Mouse (Mus musculus) kidney, embryonic 16.5 days (tissue): ENCODE measurements around the gene Olfr318. TPM values are rescaled to one million over a fixed set of nuclear protein-coding genes. Genes with fewer than 3 reads are reported as not detected.
"Not testable (repeated sequence)": the region's sequence is repeated elsewhere in the genome, so short reads cannot be mapped to it uniquely, and the experiment has no call there.

Experiments
- ATAC-seq: fragments of 200-750 bp; cut with Nextera tagmentation; 2 replicates; pipeline ENCODE4 v1.8.0; 2017; ENCODE audit warnings: moderate TSS enrichment; ENCODE audit not compliant: low FRiP score, low TSS enrichment
- H3K27ac ChIP-seq: fragments of 300-500 bp; sonication (generic); 2 replicates; pipeline ENCODE4 v1.5.1; 2014; ENCODE audit warnings: low read length
- H3K27me3 ChIP-seq: fragments of 300-500 bp; sonication (generic); 2 replicates; pipeline ENCODE4 v1.6.1; 2014; ENCODE audit warnings: low read length, control low read depth, mixed read lengths; ENCODE audit not compliant: insufficient read depth
- H3K36me3 ChIP-seq: fragments of 300-500 bp; sonication (generic); 2 replicates; pipeline ENCODE4 v1.6.1; 2014; ENCODE audit warnings: low read length, control low read depth, mixed read lengths; ENCODE audit not compliant: insufficient read depth
- H3K4me1 ChIP-seq: fragments of 300-500 bp; sonication (generic); 2 replicates; pipeline ENCODE4 v1.6.1; 2014; ENCODE audit warnings: low read length, control low read depth, mixed read lengths; ENCODE audit not compliant: insufficient read depth
- H3K4me2 ChIP-seq: fragments of 300-500 bp; sonication (generic); replicated peaks from 2 replicates; pipeline ENCODE4 v1.6.1; 2014; ENCODE audit warnings: low read depth, low read length
- H3K4me3 ChIP-seq: fragments of 300-500 bp; sonication (generic); 2 replicates; pipeline ENCODE4 v1.5.1; 2014; ENCODE audit warnings: mild to moderate bottlenecking, low read length
- H3K9ac ChIP-seq: fragments of 300-500 bp; sonication (generic); replicated peaks from 2 replicates; pipeline ENCODE4 v1.6.1; 2014; ENCODE audit warnings: low read length
- H3K9me3 ChIP-seq: fragments of 300-500 bp; sonication (generic); 2 replicates; pipeline ENCODE4 v1.6.1; 2016; ENCODE audit warnings: low read length, control low read depth
- WGBS: fragments of 180-500 bp; shearing (Covaris S2); extraction: QIAGEN DNeasy Blood & Tissue Kit; methylation state at CpG from one replicate; pipeline ENCODE4 v1.1.7; 2014; 5-methylcytosine and 5-hydroxymethylcytosine counted together
- polyA plus RNA-seq: library from polyadenylated mRNA; unstranded; fragments of >200 nt; fragmentation: Nextera tagmentation; extraction: Ambion mirVana; gene quantifications from 2 replicates; pipeline ENCODE4 v1.2.1, GENCODE M21; 2015

Olfr318 gene
- polyA plus RNA-seq, result not detected in 2 replicates

DNA sequence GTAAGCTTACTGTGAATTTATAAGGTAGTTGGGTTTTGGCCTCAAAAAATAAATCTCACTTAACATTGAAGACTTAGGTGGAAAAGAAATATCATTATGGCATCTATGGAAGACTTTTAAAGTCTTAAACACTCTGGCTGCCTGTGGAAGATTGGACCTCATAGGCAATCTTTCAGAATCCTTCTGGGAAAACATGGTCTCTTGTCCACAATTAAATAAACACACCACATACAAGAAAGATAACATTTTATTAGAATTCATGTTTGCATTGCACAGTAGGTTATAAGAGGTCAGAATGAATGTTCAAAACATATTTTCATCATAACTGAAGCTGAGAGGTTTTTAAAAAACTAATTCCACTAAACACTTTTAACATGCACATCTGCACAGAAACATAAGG lies at the start of gene Olfr318:
Gene Olfr318 (minus strand): TSS at position 101 of the 400 bp plus-strand sequence.
- no peaks in the 10 kb centered on the region for H3K36me3 ChIP-seq
- H3K27me3 ChIP-seq, result no peaks in the 10 kb centered on the region
- no peaks in the 10 kb centered on the region for H3K9me3 ChIP-seq
- ATAC-seq, result no peak
- H3K9ac ChIP-seq, result no peak within 1 kb of the TSS
- H3K4me3 ChIP-seq, result no peak within 1 kb of the TSS
- no peak within 1 kb of the TSS for H3K4me2 ChIP-seq
- H3K4me1 ChIP-seq, result no peaks in the 10 kb centered on the region
- no peak within 1 kb of the TSS for H3K27ac ChIP-seq

DNA sequence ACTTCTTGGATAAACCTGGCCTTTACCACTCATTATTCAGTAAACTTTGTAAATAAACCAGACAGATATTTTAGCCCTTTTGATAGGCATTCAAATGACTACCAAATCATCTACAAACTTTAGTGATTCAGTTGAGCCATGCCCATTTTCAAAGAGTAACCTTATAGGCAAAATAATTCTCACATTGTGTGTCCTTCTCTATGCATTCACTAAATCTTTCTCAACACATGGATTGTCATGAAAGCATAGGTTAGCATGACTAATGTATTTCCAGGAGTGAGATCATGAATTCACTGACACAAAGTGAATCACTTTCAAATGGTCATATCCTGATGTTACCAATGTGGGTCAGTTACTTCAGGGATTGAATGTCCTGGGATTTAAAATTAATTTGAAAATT lies 49.1 kb upstream of the Olfr318 start, which contains the start of gene Olfr315:
Gene Olfr315 (plus strand): TSS at position 301 of the 400 bp plus-strand sequence.
- Histone ChIP-seq H3K27me3 (no peaks in the 10 kb centered on the region), H3K36me3 (no peaks in the 10 kb centered on the region), H3K9me3 (no peaks in the 10 kb centered on the region), H3K4me2 (no peak within 1 kb of the TSS), H3K9ac (no peak within 1 kb of the TSS), H3K4me3 (no peak within 1 kb of the TSS), H3K27ac (no peak within 1 kb of the TSS), H3K4me1 (no peaks in the 10 kb centered on the region)
- no peak for ATAC-seq

DNA sequence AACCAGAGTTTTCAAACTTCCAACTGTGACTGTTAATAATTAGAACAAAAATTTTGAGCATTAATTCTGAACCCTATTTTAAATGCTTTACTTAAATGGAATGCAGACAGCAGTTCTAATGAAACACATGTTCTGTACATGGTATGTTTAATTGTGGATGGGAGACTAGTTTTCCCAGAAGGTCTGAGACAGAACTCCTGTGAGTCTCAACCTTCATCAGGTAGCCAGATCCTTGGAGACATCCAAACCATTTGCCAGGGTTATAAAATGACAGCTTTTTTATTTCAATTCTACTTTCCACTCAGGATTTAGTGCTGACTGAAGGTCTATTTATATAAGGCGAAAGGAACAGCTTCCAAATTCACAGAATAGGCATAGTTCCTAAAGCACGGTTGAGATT lies 28.6 kb upstream of the Olfr318 start, which contains the start of gene Olfr316:
Gene Olfr316 (plus strand): TSS at position 301 of the 400 bp plus-strand sequence.
- 64% methylated on average over 2 of the region's 2 CpGs for WGBS
- Histone ChIP-seq H3K4me2 (no peak within 1 kb of the TSS), H3K4me3 (no peak within 1 kb of the TSS), H3K4me1 (no peaks in the 10 kb centered on the region), H3K27ac (no peak within 1 kb of the TSS), H3K9me3 (no peaks in the 10 kb centered on the region), H3K27me3 (no peaks in the 10 kb centered on the region), H3K9ac (no peak within 1 kb of the TSS), H3K36me3 (no peaks in the 10 kb centered on the region)
- no peak for ATAC-seq

GRCm38 (mm10) chr11:58751096-58751495 lies 27.3 kb upstream of the Olfr318 start:
- not testable (repeated sequence) for H3K36me3 ChIP-seq, H3K9ac ChIP-seq, H3K4me1 ChIP-seq, H3K27me3 ChIP-seq, H3K4me3 ChIP-seq, H3K4me2 ChIP-seq, H3K27ac ChIP-seq, H3K9me3 ChIP-seq, ATAC-seq
- WGBS, result 90% methylated on average over 18 of the region's 18 CpGs

DNA sequence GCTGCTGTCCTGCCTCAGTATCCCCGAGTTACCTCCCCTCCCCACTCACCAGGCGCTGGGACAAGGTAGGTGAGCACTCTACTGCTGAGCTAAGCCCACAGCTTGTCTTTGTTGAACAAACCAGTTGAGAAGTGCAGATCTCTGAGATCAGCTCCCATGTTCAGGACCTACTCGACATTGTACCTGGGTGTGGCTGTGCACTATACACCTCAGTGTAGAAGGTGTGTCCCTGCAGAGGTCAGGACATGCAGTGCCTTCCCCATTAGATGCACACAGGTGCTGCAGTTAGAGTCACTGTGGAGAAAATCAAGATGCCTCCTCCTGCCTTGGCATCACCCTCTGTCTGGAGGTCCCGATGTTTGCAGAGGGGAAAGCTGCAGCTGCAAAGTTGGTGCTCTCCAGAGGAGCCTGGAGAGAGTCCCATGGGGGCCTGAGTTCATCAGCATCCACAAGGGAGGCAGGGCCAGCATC lies 15.0 kb upstream of the Olfr318 start, which contains the start of gene Olfr317:
Gene Olfr317 (minus strand): TSS at position 421 of the 471 bp plus-strand sequence.
- no peak within 1 kb of the TSS for H3K4me3 ChIP-seq
- H3K9ac ChIP-seq, result no peak within 1 kb of the TSS
- H3K4me1 ChIP-seq, result no peaks in the 10 kb centered on the region
- no peaks in the 10 kb centered on the region for H3K27me3 ChIP-seq
- WGBS, result 83% methylated on average over 4 of the region's 4 CpGs
- H3K27ac ChIP-seq, result no peak within 1 kb of the TSS
- no peaks in the 10 kb centered on the region for H3K9me3 ChIP-seq
- no peak for ATAC-seq
- no peaks in the 10 kb centered on the region for H3K36me3 ChIP-seq
- H3K4me2 ChIP-seq, result no peak within 1 kb of the TSS

GRCm38 (mm10) chr11:58733372-58733771 lies 9.6 kb upstream of the Olfr318 start:
- no peaks in the 10 kb centered on the region for H3K4me1 ChIP-seq
- H3K4me2 ChIP-seq, result no peak overlapping the region
- no peak overlapping the region for H3K27ac ChIP-seq
- no peaks in the 10 kb centered on the region for H3K36me3 ChIP-seq
- no peak for ATAC-seq
- H3K27me3 ChIP-seq, result no peaks in the 10 kb centered on the region
- WGBS, result 63% methylated on average over 3 of the region's 3 CpGs
- no peaks in the 10 kb centered on the region for H3K9me3 ChIP-seq
- H3K9ac ChIP-seq, result no peak overlapping the region
- no peak overlapping the region for H3K4me3 ChIP-seq

GRCm38 (mm10) chr11:58727896-58728650 lies 4.3 kb upstream of the Olfr318 start:
- not testable (repeated sequence) for H3K9ac ChIP-seq, H3K27ac ChIP-seq, H3K9me3 ChIP-seq, H3K36me3 ChIP-seq, H3K4me3 ChIP-seq, H3K4me2 ChIP-seq, ATAC-seq, H3K4me1 ChIP-seq, H3K27me3 ChIP-seq
- whole genome bisulfite sequencing, result 76% methylated on average over 6 of the region's 6 CpGs

DNA sequence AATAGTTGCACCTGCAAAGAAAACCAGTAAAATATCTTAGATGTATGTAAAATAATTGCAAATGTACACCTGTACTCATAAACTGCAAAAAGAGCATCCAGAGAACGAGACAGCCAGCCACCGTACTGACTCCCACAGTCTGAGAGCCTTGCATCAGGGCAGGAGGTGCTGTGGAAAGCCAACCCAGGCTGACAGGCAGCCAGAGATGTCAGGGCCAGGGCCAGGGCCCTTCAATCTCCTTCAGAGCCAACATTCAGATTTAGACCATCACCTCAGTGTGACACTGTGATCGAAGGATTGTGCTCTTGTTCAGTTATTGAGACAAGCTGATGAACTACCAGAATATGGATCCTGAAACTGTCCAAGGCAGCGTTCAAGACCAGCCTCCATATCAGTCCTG lies 4.1 kb downstream of the Olfr318 start:
- WGBS, result 85% methylated on average over 4 of the region's 4 CpGs
- Histone ChIP-seq H3K4me1 (no peaks in the 10 kb centered on the region), H3K9ac (no peak overlapping the region), H3K36me3 (no peaks in the 10 kb centered on the region), H3K9me3 (no peaks in the 10 kb centered on the region), H3K27ac (no peak overlapping the region), H3K4me3 (no peak overlapping the region), H3K27me3 (no peaks in the 10 kb centered on the region), H3K4me2 (no peak overlapping the region)
- no peak for ATAC-seq

- WGBS, result 92% methylated on average over 6 of the region's 7 CpGs
- H3K4me2 ChIP-seq, H3K4me3 ChIP-seq, H3K9me3 ChIP-seq, H3K27me3 ChIP-seq, ATAC-seq, H3K27ac ChIP-seq, H3K9ac ChIP-seq, H3K36me3 ChIP-seq, H3K4me1 ChIP-seq: not testable (repeated sequence)
Measured at GRCm38 (mm10) chr11:58717723-58718122, 6.1 kb downstream of the Olfr318 start.

GRCm38 (mm10) chr11:58709086-58709485 lies 14.7 kb downstream of the Olfr318 start:
- Histone ChIP-seq H3K4me3 (no peak overlapping the region), H3K27ac (no peak overlapping the region), H3K9ac (no peak overlapping the region), H3K9me3 (no peaks in the 10 kb centered on the region), H3K4me1 (no peaks in the 10 kb centered on the region), H3K27me3 (no peaks in the 10 kb centered on the region), H3K4me2 (no peak overlapping the region), H3K36me3 (no peaks in the 10 kb centered on the region)
- 85% methylated on average over 11 of the region's 11 CpGs for WGBS
- ATAC-seq, result no peak
